In genomic region chr2:21405617-21406016, GRCm38 (mm10) we compare ENCODE assay signal across 19 mouse cellular contexts. TPM values are rescaled to one million over a fixed set of nuclear protein-coding genes. Genes with fewer than 3 reads are reported as not detected.
DNase-seq lines count a peak whose midpoint lies in the region; ATAC-seq and TF ChIP-seq lines count a peak whose summit lies in the region.
"Had no signal": no experiment of that assay in that cellular context is flagged by ENCODE, and none has a peak within 500 bp of the region (broad histone marks: within the 10 kb centered on the region; RNA-seq: fewer than 3 reads in every experiment).

No protein-coding gene starts in this region.

- H3K4me3 ChIP-seq in forebrain, embryonic 12.5 days (replicated peaks) = no peak overlapping the region
- no peak overlapping the region for H3K4me3 ChIP-seq in forebrain, embryonic 10.5 days
- H3K4me3 ChIP-seq in kidney, embryonic 16.5 days (ENCODE audit: low read length) = no peak overlapping the region
- no peak overlapping the region for H3K4me3 ChIP-seq in cerebellum, adult 2 months (replicated peaks; ENCODE audit: insufficient read depth, low read depth, low read length)
- no peak overlapping the region for H3K4me3 ChIP-seq in forebrain, embryonic 15.5 days
- H3K4me3 ChIP-seq in liver, embryonic 12.5 days = no peak overlapping the region
- H3K4me3 ChIP-seq: heart, embryonic 15.5 days; hindbrain, embryonic 15.5 days; limb, embryonic 10.5 days; liver, embryonic 13.5 days had no signal

- H3K4me2 ChIP-seq in forebrain, embryonic 12.5 days = no peak overlapping the region
- no peak overlapping the region for H3K4me2 ChIP-seq in kidney, embryonic 16.5 days (replicated peaks; ENCODE audit: low read depth, low read length)
- no peak overlapping the region for H3K4me2 ChIP-seq in forebrain, embryonic 15.5 days (replicated peaks)
- H3K4me2 ChIP-seq in liver, embryonic 12.5 days = no peak overlapping the region
- H3K4me2 ChIP-seq: heart, embryonic 15.5 days; hindbrain, embryonic 15.5 days; liver, embryonic 13.5 days had no signal

- TF ChIP-seq POLR2A in cerebellum, adult 2 months (IDR thresholded peaks at IDR 0.05; ENCODE audit: borderline replicate concordance, insufficient read depth, low read length) = no peak

- H3K27me3 ChIP-seq in forebrain, embryonic 12.5 days = no peaks in the 10 kb centered on the region
- H3K27me3 ChIP-seq in forebrain, embryonic 10.5 days (ENCODE audit: poor library complexity, severe bottlenecking) = no peaks in the 10 kb centered on the region
- H3K27me3 ChIP-seq in kidney, embryonic 16.5 days (ENCODE audit: insufficient read depth, low read length) = no peaks in the 10 kb centered on the region
- no peaks in the 10 kb centered on the region for H3K27me3 ChIP-seq in cerebellum, adult 2 months (ENCODE audit: control insufficient read depth, insufficient read depth, low read length)
- H3K27me3 ChIP-seq in forebrain, embryonic 15.5 days = no peaks in the 10 kb centered on the region
- H3K27me3 ChIP-seq in liver, embryonic 12.5 days (replicated peaks) = no peaks in the 10 kb centered on the region
- H3K27me3 ChIP-seq: heart, embryonic 15.5 days; hindbrain, embryonic 15.5 days; liver, embryonic 13.5 days; Patski had no signal

- H3K4me1 ChIP-seq in forebrain, embryonic 12.5 days = no peaks in the 10 kb centered on the region
- no peaks in the 10 kb centered on the region for H3K4me1 ChIP-seq in forebrain, embryonic 10.5 days
- peaks cover 2% of the 10 kb centered on the region; the same call in 1 of the 2 replicates for H3K4me1 ChIP-seq in kidney, embryonic 16.5 days (ENCODE audit: insufficient read depth, low read length)
- peaks cover 12% of the 10 kb centered on the region for H3K4me1 ChIP-seq in cerebellum, adult 2 months (ENCODE audit: control insufficient read depth, insufficient read depth, low read length)
- 0 out of 2 replicates have a peak, but pooled peaks cover 5% of the 10 kb centered on the region for H3K4me1 ChIP-seq in forebrain, embryonic 15.5 days
- H3K4me1 ChIP-seq in liver, embryonic 12.5 days = no peaks in the 10 kb centered on the region
- H3K4me1 ChIP-seq: heart, embryonic 15.5 days; hindbrain, embryonic 15.5 days; limb, embryonic 10.5 days; liver, embryonic 13.5 days had no signal

- ATAC-seq in forebrain, embryonic 12.5 days (ENCODE audit: low FRiP score) = peak; percentile 39; the same call in 1 of the 2 replicates
- no peak for ATAC-seq in kidney, embryonic 16.5 days (ENCODE audit: low FRiP score, low TSS enrichment)
- peak; percentile 61; the same call in 1 of the 2 replicates for ATAC-seq in forebrain, embryonic 15.5 days (replicated peaks)
- ATAC-seq in liver, embryonic 12.5 days = no peak
- ATAC-seq: Patski had no signal

- no peak overlapping the region for H3K9ac ChIP-seq in forebrain, embryonic 12.5 days
- H3K9ac ChIP-seq in kidney, embryonic 16.5 days (replicated peaks; ENCODE audit: low read length) = no peak overlapping the region
- no peak overlapping the region for H3K9ac ChIP-seq in forebrain, embryonic 15.5 days (replicated peaks)
- no peak overlapping the region for H3K9ac ChIP-seq in liver, embryonic 12.5 days
- H3K9ac ChIP-seq: heart, embryonic 15.5 days; hindbrain, embryonic 15.5 days; liver, embryonic 13.5 days had no signal

- no peak for TF ChIP-seq CTCF in cerebellum, adult 2 months (IDR thresholded peaks at IDR 0.05; ENCODE audit: borderline replicate concordance, insufficient read depth, low read depth, low read length)

- H3K27ac ChIP-seq in forebrain, embryonic 12.5 days = no peak overlapping the region
- no peak overlapping the region for H3K27ac ChIP-seq in forebrain, embryonic 10.5 days
- H3K27ac ChIP-seq in kidney, embryonic 16.5 days (ENCODE audit: low read length) = no peak overlapping the region
- no peak overlapping the region for H3K27ac ChIP-seq in cerebellum, adult 2 months (ENCODE audit: insufficient read depth, low read length)
- no peak overlapping the region for H3K27ac ChIP-seq in forebrain, embryonic 15.5 days (replicated peaks)
- no peak overlapping the region for H3K27ac ChIP-seq in liver, embryonic 12.5 days
- H3K27ac ChIP-seq: heart, embryonic 15.5 days; hindbrain, embryonic 15.5 days; limb, embryonic 10.5 days; liver, embryonic 13.5 days had no signal

- no peak for DNase-seq in forebrain, embryonic 10.5 days (ENCODE audit: extremely low spot score, low spot score)
- peak; percentile 39 for DNase-seq in kidney, adult 9 months
- DNase-seq in cerebellum, adult 2 months = peak; percentile 69 to 78
- no peak for DNase-seq in layer of hippocampus, postnatal 14 days (ENCODE audit: low spot score in 2 of 2)
- DNase-seq: heart, adult 11 months; liver, embryonic 13.5 days; thymus, adult 2 months had no signal

- 60% methylated on average over 3 of the region's 3 CpGs for WGBS in forebrain, embryonic 12.5 days
- WGBS in forebrain, embryonic 10.5 days = 92% methylated on average over 3 of the region's 3 CpGs
- WGBS in kidney, embryonic 16.5 days = 85% methylated on average over 3 of the region's 3 CpGs
- 9% methylated on average over 3 of the region's 3 CpGs for WGBS in cerebellum, adult 2 months
- WGBS in forebrain, embryonic 15.5 days = 17% methylated on average over 3 of the region's 3 CpGs
- WGBS in liver, embryonic 12.5 days (ENCODE audit: insufficient replicate concordance) = 66% methylated on average over 3 of the region's 3 CpGs

- H3K9me3 ChIP-seq in forebrain, embryonic 12.5 days = no peaks in the 10 kb centered on the region
- H3K9me3 ChIP-seq in forebrain, embryonic 10.5 days = no peaks in the 10 kb centered on the region
- no peaks in the 10 kb centered on the region for H3K9me3 ChIP-seq in kidney, embryonic 16.5 days (ENCODE audit: low read length)
- H3K9me3 ChIP-seq in forebrain, embryonic 15.5 days = no peaks in the 10 kb centered on the region
- no peaks in the 10 kb centered on the region for H3K9me3 ChIP-seq in liver, embryonic 12.5 days (replicated peaks)
- H3K9me3 ChIP-seq: heart, embryonic 15.5 days; hindbrain, embryonic 15.5 days; limb, embryonic 10.5 days; liver, embryonic 13.5 days had no signal

- H3K36me3 ChIP-seq in forebrain, embryonic 12.5 days (replicated peaks) = no peaks in the 10 kb centered on the region
- no peaks in the 10 kb centered on the region for H3K36me3 ChIP-seq in forebrain, embryonic 10.5 days (replicated peaks)
- H3K36me3 ChIP-seq in kidney, embryonic 16.5 days (ENCODE audit: insufficient read depth, low read length) = no peaks in the 10 kb centered on the region
- no peaks in the 10 kb centered on the region for H3K36me3 ChIP-seq in forebrain, embryonic 15.5 days
- H3K36me3 ChIP-seq in liver, embryonic 12.5 days = no peaks in the 10 kb centered on the region
- H3K36me3 ChIP-seq: heart, embryonic 15.5 days; hindbrain, embryonic 15.5 days; limb, embryonic 10.5 days; liver, embryonic 13.5 days had no signal

RNA-seq across cellular contexts. Expression of gene Gpr158, which starts 38.3 kb away (rescaled TPM):
- 0.60 and 0.90 TPM in 2 replicates for polyA plus RNA-seq in forebrain, embryonic 12.5 days (2016; fragmentation: Nextera tagmentation; extraction: Ambion mirVana)
- polyA plus RNA-seq in forebrain, embryonic 10.5 days (2016; fragmentation: Nextera tagmentation; extraction: Ambion mirVana) = 0.05 and 0.06 TPM in 2 replicates
- 0.03 TPM in 1 of 2 replicates, not detected in the other for polyA plus RNA-seq in kidney, embryonic 16.5 days (2015; fragmentation: Nextera tagmentation; extraction: Ambion mirVana)
- polyA plus RNA-seq in cerebellum, adult 2 months (2012; rRNA removed) = 48.2 and 52.6 TPM in 2 replicates
- polyA plus RNA-seq in forebrain, embryonic 15.5 days (2015; fragmentation: Nextera tagmentation; extraction: Ambion mirVana) = 1.3 and 1.8 TPM in 2 replicates
- not detected in 2 replicates for polyA plus RNA-seq in liver, embryonic 12.5 days (2016; fragmentation: Nextera tagmentation; extraction: Ambion mirVana)
- total RNA-seq in layer of hippocampus, postnatal 14 days (2021) = 10 to 100 TPM; 86.9 to 88.3 TPM
- total RNA-seq: megakaryocyte, adult 5-6 weeks; neutrophil, adult 5-6 weeks had no signal
- polyA plus RNA-seq: heart, embryonic 15.5 days; limb, embryonic 10.5 days; liver, embryonic 13.5 days; lung, embryonic 16.5 days; small intestine, adult 2 months had no signal

Comparison
In these comparisons a context has a peak if more than half of its experiments do, and no peak if none do; other contexts are left out.
1. ATAC-seq: peak in forebrain, embryonic 12.5 days (single experiment) and forebrain, embryonic 15.5 days (single experiment); none in kidney, embryonic 16.5 days (single experiment) and liver, embryonic 12.5 days (single experiment).
2. DNase-seq: peak in kidney, adult 9 months (single experiment) and cerebellum, adult 2 months (2 of 2); none in forebrain, embryonic 10.5 days (single experiment) and layer of hippocampus, postnatal 14 days (0 of 2).
3. RNA of gene Gpr158, which starts 38.3 kb away (polyA plus RNA-seq): 48.2 to 52.6 TPM in cerebellum, adult 2 months; 1.3 to 1.8 TPM in forebrain, embryonic 15.5 days, 0.60 to 0.90 TPM in forebrain, embryonic 12.5 days, 0.05 to 0.06 TPM in forebrain, embryonic 10.5 days, 0.03 TPM in kidney, embryonic 16.5 days and not detected in liver, embryonic 12.5 days; every median in the first group is over 10 times any median in the second.